Mouse (Mus musculus) liver, adult (tissue): ENCODE measurements around the gene Atp2b4.

Experiments
- GATA4 ChIP-seq: IDR thresholded peaks from 2 replicates; pipeline ENCODE4 v1.6.1; 2014; ENCODE audit warnings: mild to moderate bottlenecking, low read length; ENCODE audit not compliant: insufficient replicate concordance

Atp2b4 gene

GRCm38 (mm10) chr1:133809376-133809775, 8.5 kb upstream of the Atp2b4 start:
- no peak for TF ChIP-seq GATA4

DNA sequence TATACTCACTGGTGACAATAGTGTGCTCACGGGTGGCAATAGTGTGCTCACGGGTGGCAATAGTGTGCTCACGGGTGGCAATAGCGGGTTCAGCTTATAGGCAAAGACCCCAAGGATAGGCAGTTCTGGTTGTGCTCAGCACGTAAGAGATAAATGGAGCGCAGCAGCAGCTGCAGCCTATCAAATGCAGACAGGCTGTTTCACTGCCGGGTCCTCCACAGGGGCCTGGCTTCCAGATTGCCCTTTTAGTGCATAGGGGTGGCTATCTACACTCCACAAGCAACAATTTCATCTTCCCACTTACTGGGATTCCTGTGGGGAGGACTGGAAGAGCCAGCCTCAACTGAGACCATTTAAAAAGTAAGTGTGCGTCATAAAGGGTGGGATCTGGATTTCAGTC, 7.2 kb upstream of the Atp2b4 start:
- no peak for TF ChIP-seq GATA4

- no peak for TF ChIP-seq GATA4
Observed at GRCm38 (mm10) chr1:133801743-133802142, 902 bp upstream of the Atp2b4 start.

DNA sequence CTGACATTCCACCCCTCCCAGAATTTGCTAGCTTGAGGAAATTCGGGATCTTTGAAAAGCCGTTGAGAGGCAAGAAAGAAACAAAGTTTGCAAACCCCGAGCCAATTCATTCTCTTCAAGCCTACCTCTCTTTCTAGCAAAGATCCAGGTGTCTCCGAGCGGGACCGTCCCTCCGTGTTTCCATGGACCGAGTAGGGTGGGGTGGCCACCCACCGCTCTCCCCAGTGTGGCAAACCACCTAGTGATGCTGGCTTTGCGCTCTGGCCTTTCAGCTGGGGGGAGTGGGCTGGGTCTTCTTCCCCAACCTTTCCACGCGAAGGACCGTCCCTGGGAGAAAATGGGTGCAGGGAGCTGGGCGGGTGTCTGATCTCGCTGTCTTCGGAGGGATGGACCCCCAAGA, 329 bp downstream of the Atp2b4 start:
- no peak for TF ChIP-seq GATA4

- TF ChIP-seq GATA4, result no peak
Observed at GRCm38 (mm10) chr1:133799686-133800445, 975 bp downstream of the Atp2b4 start.

GRCm38 (mm10) chr1:133798821-133799415, 1.9 kb downstream of the Atp2b4 start:
- no peak for TF ChIP-seq GATA4

- TF ChIP-seq GATA4, result no peak
Observed at GRCm38 (mm10) chr1:133797979-133798820, 2.6 kb downstream of the Atp2b4 start.

- TF ChIP-seq GATA4, result no peak
Observed at GRCm38 (mm10) chr1:133797327-133797978, 3.4 kb downstream of the Atp2b4 start.

GRCm38 (mm10) chr1:133793646-133794045, 7.2 kb downstream of the Atp2b4 start:
- TF ChIP-seq GATA4, result no peak

- TF ChIP-seq GATA4, result no peak
Observed at GRCm38 (mm10) chr1:133790011-133790410, 10.8 kb downstream of the Atp2b4 start.

DNA sequence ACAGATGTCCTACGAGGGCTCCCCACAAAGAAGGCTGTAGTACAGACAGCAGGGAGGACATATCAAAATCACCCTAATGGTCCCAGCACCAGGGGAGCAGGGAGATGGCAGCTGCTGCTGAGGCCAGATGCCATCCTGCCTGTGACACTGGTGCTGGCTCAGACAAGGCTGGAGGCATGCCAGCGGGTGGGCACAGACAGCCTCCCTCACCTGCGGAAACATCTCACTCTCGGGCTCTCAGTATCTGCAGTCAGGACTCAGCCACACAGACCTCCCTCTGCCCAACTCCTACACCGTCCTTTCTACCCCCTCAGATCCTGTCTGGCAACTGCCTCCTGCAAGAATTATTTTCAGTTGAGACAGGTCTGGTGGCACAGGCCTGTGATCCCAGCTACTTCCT, 12.0 kb downstream of the Atp2b4 start:
- no peak for TF ChIP-seq GATA4

DNA sequence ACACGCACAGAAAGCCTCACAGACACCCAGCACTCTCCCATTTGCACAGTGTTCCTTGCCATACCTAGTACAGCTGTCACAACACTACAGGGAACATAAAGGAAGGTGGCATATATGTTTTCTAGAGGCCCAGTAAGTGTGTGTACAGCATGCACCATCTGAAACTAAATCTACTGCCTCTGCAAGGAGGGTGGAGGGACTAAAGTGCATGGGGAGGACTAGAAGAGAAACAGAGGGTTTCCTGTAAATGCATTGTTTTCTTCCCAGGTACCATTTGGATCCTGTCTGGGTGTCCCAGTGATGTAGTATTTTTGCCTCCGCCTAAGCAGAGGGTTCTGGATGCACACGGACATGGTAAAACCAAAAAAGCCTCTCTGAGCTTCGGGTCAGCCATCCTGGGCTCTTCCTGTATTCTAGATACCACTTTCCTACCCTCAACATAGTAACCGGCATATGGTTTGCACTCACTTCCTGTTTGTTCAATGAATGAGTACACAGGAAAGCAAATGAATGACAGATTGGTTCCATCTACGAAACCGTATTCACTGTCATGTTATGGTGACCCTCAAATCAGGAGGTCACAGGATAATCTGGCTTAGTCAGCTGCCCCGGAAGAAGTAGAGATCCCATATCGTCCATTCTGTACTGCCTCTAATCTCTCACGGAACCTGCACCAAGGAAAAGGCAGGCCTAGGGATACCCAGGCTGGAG, 13.2 kb downstream of the Atp2b4 start:
- peak; percentile 64; the same call in 1 of the 2 replicates for TF ChIP-seq GATA4

DNA sequence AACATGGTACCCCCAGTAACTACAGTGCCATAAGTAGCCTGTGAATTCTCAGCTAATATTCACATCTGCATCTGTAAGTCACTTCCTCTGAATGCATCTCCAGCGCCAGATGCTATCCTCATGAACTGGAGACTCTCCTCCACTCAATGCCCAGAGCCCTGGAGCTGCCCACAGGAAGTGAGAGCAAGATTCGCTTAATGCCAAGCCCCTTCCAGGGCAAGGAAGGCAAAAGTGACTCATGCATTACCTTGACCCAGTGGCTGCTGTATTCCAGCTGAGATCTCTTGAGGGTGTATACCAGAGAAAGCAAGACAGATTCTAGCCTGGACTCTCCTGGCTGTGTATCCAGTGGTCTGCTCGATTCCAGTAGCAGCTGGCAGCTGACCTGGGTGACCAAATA, 16.2 kb downstream of the Atp2b4 start:
- TF ChIP-seq GATA4, result no peak

DNA sequence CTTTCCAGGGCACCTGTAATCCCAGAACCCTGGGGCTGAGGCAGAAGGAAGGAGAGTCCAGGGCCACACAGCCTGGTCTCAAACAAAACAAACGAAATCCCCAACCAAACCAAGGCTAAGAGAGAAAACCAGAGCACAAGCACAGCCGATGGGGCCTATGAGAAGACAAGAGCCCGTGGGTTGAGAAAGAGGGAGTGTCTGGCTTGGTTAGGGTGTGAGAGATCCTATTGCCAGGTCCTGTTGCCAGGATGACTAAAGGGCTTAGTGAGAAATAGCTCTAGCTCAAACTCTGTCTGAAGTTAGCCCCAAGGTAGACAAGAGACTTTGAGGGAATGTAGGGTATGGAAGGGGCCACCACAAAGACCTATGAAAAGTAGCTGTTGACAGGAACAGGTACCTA, 19.3 kb downstream of the Atp2b4 start:
- no peak for TF ChIP-seq GATA4

DNA sequence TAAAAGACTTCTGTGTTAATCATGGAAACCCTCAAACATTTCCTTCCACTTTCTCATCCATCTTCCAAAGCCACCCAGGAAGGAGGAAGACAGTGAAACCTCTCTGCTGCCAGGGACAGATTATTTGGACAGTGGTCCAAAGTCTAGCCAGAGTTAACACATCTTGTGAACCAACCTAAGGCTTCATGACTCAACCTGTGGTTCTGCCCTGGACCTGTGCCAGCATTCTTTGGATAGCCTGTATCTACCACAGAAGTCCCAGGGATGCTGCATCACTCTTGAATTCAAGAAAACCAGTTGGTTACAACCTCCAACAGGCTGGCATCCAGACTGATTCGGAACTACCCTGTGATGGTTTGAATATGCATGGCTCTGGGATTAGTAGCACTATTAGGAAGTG, 21.8 kb downstream of the Atp2b4 start:
- TF ChIP-seq GATA4, result no peak
